Mouse (Mus musculus) monocyte, adult 59 days (primary cell): ENCODE results near the gene Hdlbp. TPM values are rescaled to one million over a fixed set of nuclear protein-coding genes. Genes with fewer than 3 reads are reported as not detected.

Source experiments
- total RNA-seq, 2 experiments: library from RNA; stranded (reverse); gene quantifications; one replicate each; pipeline ENCODE4 v1.2.4; 2023

Gene Hdlbp
- 100 to 1,000 TPM; 182 to 208 TPM for total RNA-seq

DNA sequence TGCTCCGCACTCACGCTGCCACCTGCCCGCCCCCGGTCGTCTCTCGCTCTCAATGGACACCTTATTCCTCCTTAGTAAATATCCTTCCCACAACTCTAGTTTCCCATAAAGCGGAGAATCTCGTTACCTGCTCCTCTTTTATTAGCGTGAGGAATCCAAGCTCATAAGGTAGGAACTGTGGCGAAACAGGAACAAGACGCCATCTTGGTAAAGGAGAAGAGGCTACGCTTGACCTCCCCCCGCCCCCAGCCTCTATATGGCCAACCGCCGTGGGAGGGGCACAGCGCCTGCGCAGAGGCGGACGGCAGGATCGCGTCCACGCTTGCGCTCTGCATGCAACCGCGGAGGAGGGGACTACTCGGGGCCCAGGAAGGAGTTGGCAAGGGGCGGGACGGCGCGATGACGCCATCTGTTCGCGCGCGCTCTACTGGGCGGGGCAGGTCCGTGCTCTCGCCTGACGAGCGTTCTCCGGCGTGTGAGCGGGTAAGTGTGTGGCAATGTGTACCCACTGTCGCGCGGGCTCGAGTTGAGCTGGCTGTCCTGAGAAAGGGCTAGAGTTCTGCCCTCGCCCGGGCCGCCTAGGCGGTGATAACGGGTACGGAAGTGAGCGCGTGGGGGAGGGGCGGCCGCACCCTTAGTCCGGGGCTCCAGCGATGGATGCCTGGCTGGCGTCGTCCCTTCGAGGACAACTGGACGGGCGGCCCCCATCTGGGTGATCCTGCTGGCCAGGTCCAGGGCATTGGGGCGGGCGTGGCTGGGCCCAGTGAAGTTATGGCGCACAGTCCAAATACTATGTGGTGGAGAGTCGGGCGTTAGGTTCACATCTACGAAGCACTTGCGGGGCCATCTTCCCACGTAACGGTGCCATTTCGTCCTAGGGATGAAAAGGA is at the start of gene Hdlbp:
Gene Hdlbp (minus strand): TSS at position 230 of the 890 bp plus-strand sequence.

DNA sequence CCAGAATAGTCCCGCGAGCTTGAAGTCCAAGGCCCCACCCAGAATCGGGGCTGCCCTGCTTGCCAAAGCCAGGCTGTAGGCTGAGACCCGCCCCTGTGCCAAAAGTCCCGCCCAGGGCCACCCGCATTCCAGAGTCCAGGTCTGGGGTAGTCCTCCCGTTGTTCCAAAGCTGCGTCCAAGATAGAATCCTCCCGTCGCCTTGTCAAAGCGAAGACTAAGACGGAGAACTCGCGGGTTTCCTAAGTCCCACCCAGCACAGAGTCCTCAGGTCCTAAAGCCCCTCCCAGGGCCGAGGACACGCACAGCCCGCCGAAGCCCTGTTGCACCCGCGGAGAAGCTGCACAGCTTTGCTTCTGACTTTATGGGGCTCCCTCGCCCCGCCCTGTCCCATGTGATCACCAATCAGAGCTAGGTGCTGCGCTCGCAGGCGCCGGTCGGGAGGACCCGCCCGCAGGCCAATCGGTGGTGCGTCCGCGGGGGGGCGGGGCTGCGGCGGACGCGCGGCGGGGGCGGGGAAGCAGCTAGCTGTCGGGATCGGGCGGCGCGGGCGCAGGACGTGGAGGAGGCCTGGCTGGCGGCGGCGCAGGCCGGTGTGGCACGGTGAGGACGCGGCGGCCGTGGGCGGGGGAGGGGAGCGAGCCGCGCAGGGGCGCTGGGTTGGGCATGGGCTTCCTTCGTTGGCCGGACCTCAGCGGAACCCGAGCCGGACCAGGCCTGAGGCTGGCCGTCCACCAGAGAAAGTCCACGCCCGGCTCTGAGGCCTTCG is 33.2 kb upstream of the Hdlbp start, which contains the start of gene Farp2:
Gene Farp2 (plus strand): TSS at position 495 of the 766 bp plus-strand sequence.

DNA sequence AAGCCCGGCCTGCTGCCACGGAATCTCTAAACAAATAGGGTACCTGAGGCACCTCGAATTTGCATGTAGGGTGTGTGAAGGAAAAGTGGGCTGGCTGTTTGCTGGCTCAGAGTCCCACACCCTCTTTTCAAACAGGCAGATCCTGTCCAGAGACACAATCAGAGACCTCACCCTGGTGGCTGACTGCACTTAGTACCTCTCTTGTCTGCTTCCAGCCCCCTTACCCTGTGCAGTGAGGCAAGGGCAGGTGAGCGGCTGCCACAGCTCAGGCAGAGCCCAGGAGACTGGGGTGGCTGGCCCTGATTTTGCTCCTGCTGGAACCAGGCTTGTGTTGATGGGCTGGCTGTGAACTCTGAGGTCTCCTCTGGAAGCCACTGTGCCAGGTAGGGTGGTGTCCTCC is 105.0 kb downstream of the Hdlbp start, which contains the start of gene Ano7:
Gene Ano7 (plus strand): TSS at position 266 of the 400 bp plus-strand sequence.

Other genes with a start within 250 kb of the Hdlbp start
- 10 to 100 TPM in 1 of 2 experiments, 1 to 10 TPM in 1; 9.2 to 12.2 TPM for gene Sned1, start 243.0 kb downstream of the Hdlbp start, total RNA-seq
- 1 to 10 TPM; 5.8 to 8.0 TPM for gene Mterf4, start 172.9 kb downstream of the Hdlbp start, total RNA-seq
- gene Ppp1r7, start 136.0 kb downstream of the Hdlbp start, total RNA-seq: 10 to 100 TPM; 14.2 to 14.3 TPM
- gene Pask, start 135.3 kb downstream of the Hdlbp start, total RNA-seq: 1 to 10 TPM in 1 of 2 experiments, under 1 TPM in 1; 0.64 to 2.0 TPM
- gene Ano7, start 104.9 kb downstream of the Hdlbp start, total RNA-seq: not detected
- 1 to 10 TPM; 9.0 to 9.3 TPM for gene Farp2, start 33.3 kb upstream of the Hdlbp start, total RNA-seq
- gene Stk25, start 179.8 kb upstream of the Hdlbp start, total RNA-seq: 10 to 100 TPM; 52.7 to 69.5 TPM
- not detected for gene Bok, start 206.8 kb upstream of the Hdlbp start, total RNA-seq